Mouse (Mus musculus): Measurements from ENCODE around the gene Dip2b. TPM values are rescaled to one million over a fixed set of nuclear protein-coding genes. Genes with fewer than 3 reads are reported as not detected.
"Not testable (repeated sequence)": the region's sequence is repeated elsewhere in the genome, so short reads cannot be mapped to it uniquely, and the experiment has no call there.

Dip2b gene
- polyA plus RNA-seq, 1 experiment from 2014 or later, result 18.1 TPM

DNA sequence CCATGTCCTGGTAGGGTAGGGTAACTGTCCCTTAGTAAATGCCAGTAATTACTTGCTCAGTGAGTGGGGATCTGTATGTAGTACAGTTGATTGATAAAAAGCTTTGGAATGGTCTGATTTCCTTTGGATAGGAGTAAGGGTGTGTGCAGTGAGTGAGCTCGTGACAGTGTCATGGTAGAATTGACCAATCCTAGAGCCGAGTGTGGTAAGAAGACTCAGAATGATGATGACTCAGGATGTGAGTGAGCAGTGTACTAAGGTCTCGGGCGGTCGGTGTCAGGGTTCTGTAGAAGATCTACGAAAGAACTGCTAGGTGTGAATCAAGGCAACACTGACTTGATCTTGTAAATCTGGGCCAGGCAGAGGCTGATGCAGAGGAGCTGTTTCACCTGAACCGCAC, 207.5 kb downstream of the Dip2b start:
- Histone ChIP-seq H3K27ac (ENCODE audit: low read depth) (no peak overlapping the region), H3K36me3 (ENCODE audit: insufficient read depth) (peaks cover 99% of the 10 kb centered on the region), H3K27me3 (ENCODE audit: insufficient read depth, low read length) (no peaks in the 10 kb centered on the region), H3K4me1 (ENCODE audit: insufficient read depth) (no peaks in the 10 kb centered on the region), H3K4me2 (no peak overlapping the region), H3K4me3 (ENCODE audit: low read depth, low read length) (no peak overlapping the region), H3K9ac (no peak overlapping the region), H3K9me3 (ENCODE audit: low read depth, low read length) (no peaks in the 10 kb centered on the region)
- no peak for TF ChIP-seq CTCF (IDR thresholded peaks at IDR 0.05; ENCODE audit: low read depth)
- DNase-seq (no peak), ATAC-seq (ENCODE audit: insufficient read depth) (no peak)
- WGBS, result 94% methylated on average over 7 of the region's 7 CpGs

GRCm38 (mm10) chr15:100247296-100247695, 208.8 kb downstream of the Dip2b start:
- TF ChIP-seq CTCF (IDR thresholded peaks at IDR 0.05; ENCODE audit: low read depth), result no peak
- no peak overlapping the region for H3K4me3 ChIP-seq (ENCODE audit: low read depth, low read length)
- DNase-seq (no peak), ATAC-seq (ENCODE audit: insufficient read depth) (no peak)
- H3K9me3 ChIP-seq (ENCODE audit: low read depth, low read length), result no peaks in the 10 kb centered on the region
- no peak overlapping the region for H3K9ac ChIP-seq
- H3K27me3 ChIP-seq (ENCODE audit: insufficient read depth, low read length), result no peaks in the 10 kb centered on the region
- H3K4me2 ChIP-seq, result no peak overlapping the region
- WGBS, result 94% methylated on average over 9 of the region's 9 CpGs
- H3K27ac ChIP-seq (ENCODE audit: low read depth), result no peak overlapping the region
- H3K4me1 ChIP-seq (ENCODE audit: insufficient read depth), result no peaks in the 10 kb centered on the region
- peaks cover 98% of the 10 kb centered on the region for H3K36me3 ChIP-seq (ENCODE audit: insufficient read depth)

GRCm38 (mm10) chr15:100248665-100249433, 210.4 kb downstream of the Dip2b start:
- Histone ChIP-seq H3K36me3 (ENCODE audit: insufficient read depth) (peaks cover 98% of the 10 kb centered on the region), H3K27ac (ENCODE audit: low read depth) (no peak overlapping the region), H3K4me2 (no peak overlapping the region), H3K4me1 (ENCODE audit: insufficient read depth) (no peaks in the 10 kb centered on the region), H3K9me3 (ENCODE audit: low read depth, low read length) (no peaks in the 10 kb centered on the region), H3K9ac (no peak overlapping the region), H3K4me3 (ENCODE audit: low read depth, low read length) (no peak overlapping the region), H3K27me3 (ENCODE audit: insufficient read depth, low read length) (no peaks in the 10 kb centered on the region)
- WGBS, result 91% methylated on average over 6 of the region's 6 CpGs
- no peak for TF ChIP-seq CTCF (IDR thresholded peaks at IDR 0.05; ENCODE audit: low read depth)
- ATAC-seq (ENCODE audit: insufficient read depth) (no peak), DNase-seq (no peak)

DNA sequence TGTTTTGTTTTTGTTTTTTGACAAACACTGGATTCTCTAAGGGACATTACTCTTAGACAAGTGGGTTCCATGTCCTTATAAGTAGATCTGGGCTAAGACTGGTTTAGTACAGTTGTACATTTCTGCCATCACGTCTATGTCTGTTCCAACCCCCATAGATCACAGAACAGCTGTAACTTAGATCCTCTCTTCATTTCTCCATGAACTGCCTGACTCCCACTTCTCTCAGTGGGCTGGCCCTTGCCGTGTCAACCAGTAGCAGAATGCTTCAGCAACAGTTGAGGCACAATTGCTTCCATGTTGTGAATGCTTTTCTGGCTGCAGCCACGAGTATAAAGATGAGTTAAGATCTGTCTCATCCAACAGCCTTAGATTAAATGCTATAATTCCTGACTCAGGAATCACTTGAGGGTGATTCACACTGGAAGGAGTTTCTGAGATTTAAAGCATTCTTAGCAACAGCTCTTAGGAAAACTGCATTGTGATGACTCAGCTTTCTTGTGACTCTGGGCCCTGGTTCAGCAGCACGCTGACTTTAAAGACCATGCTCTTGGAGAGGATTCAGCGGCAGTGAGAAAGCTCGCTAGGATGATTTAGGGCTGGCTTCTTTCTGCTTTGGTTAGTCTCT, 212.8 kb downstream of the Dip2b start:
- ATAC-seq (ENCODE audit: insufficient read depth) (no peak), DNase-seq (no peak)
- no peaks in the 10 kb centered on the region for H3K27me3 ChIP-seq (ENCODE audit: insufficient read depth, low read length)
- H3K36me3 ChIP-seq (ENCODE audit: insufficient read depth), result peaks cover 97% of the 10 kb centered on the region
- no peak overlapping the region for H3K9ac ChIP-seq
- H3K4me1 ChIP-seq (ENCODE audit: insufficient read depth), result no peaks in the 10 kb centered on the region
- 81% methylated on average over 6 of the region's 6 CpGs for WGBS
- no peak overlapping the region for H3K4me3 ChIP-seq (ENCODE audit: low read depth, low read length)
- H3K27ac ChIP-seq (ENCODE audit: low read depth), result no peak overlapping the region
- H3K9me3 ChIP-seq (ENCODE audit: low read depth, low read length), result no peaks in the 10 kb centered on the region
- no peak overlapping the region for H3K4me2 ChIP-seq
- no peak for TF ChIP-seq CTCF (IDR thresholded peaks at IDR 0.05; ENCODE audit: low read depth)

DNA sequence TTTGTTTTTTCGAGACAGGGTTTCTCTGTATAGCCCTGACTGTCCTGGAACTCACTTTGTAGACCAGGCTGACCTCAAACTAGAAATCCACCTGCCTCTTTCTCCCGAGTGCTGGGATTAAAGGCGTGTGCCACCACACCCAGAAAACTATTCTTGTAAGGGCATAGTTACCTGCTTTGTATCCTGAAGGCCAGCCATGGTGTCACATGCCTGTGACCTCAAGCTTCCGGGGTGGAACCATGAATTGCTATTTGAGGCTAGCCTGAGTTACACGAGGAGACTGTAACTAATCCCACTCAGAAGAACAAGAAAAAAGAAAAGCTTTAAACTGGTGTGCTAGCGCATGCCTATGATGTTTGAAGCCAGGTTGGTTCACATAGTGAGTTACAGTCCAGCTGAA, 217.9 kb downstream of the Dip2b start:
- no peak overlapping the region for H3K27ac ChIP-seq (ENCODE audit: low read depth)
- H3K27me3 ChIP-seq (ENCODE audit: insufficient read depth, low read length), result no peaks in the 10 kb centered on the region
- peaks cover 82% of the 10 kb centered on the region for H3K36me3 ChIP-seq (ENCODE audit: insufficient read depth)
- ATAC-seq (ENCODE audit: insufficient read depth) (no peak), DNase-seq (no peak)
- TF ChIP-seq CTCF (IDR thresholded peaks at IDR 0.05; ENCODE audit: low read depth), result no peak
- H3K4me1 ChIP-seq (ENCODE audit: insufficient read depth), result no peaks in the 10 kb centered on the region
- no peak overlapping the region for H3K9ac ChIP-seq
- 84% methylated on average over 6 of the region's 6 CpGs for WGBS
- no peak overlapping the region for H3K4me3 ChIP-seq (ENCODE audit: low read depth, low read length)
- H3K4me2 ChIP-seq, result no peak overlapping the region
- H3K9me3 ChIP-seq (ENCODE audit: low read depth, low read length), result no peaks in the 10 kb centered on the region

DNA sequence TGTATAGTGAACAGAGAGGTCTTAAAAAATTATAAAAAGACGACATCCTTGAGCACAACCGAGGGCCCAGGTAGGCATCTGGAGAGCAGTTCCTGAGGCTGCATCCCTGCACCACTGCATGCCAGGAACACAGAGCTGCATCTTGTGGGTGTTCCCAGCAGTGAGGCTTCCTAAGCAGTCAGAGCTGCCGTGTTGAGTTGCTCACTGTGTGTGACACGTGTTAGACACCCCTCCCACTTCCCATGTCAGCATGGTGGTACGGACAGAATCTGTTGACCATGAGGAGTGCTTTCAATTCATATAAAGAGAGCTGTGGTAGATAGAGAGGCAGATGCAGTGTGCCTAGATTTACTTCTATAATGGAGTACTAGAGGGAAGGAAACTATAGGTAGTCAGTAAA, 218.8 kb downstream of the Dip2b start:
- whole genome bisulfite sequencing, result 82% methylated on average over 5 of the region's 5 CpGs
- no peak for ATAC-seq (ENCODE audit: insufficient read depth)
- no peak for TF ChIP-seq CTCF (IDR thresholded peaks at IDR 0.05; ENCODE audit: low read depth)

DNA sequence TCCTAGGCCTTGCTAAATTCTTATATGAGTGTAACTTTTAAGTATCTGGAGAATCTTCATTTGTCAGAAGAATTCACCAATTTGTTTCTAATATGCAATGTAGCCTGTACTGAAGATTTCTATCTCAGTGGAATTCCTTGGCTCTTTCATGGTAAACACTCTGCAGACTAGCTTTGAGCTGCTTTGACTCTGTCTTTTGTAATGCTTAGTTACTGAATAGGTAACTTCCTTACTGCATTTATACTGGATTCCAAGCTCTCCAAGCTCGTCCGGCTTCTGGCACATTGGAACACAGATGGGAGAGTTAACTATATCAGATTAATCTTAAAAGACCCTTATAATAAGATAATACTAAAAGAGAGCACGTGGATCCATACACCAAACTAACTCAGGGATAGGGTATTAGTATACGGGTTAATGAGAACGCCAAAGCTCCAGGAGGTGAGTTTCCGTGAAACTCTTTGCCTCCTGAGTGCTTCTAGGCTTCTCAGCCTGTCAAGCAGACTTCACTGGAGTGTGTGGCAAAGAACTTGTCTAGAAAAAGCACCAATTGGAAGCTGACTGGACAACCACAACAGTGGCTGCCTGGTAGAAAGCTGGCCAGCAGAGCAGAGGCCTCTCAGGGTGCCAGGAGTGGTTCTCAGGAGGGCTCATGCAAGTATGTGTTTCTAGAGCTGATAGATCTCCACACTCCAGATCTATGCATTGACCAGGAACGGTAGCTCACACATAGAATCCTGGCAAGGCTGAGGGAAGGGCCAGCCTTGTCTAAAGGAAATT, 220.4 kb downstream of the Dip2b start:
- H3K9me3 ChIP-seq (ENCODE audit: low read depth, low read length), result no peaks in the 10 kb centered on the region
- H3K27ac ChIP-seq (ENCODE audit: low read depth), result no peak overlapping the region
- no peaks in the 10 kb centered on the region for H3K27me3 ChIP-seq (ENCODE audit: insufficient read depth, low read length)
- no peak overlapping the region for H3K9ac ChIP-seq
- peaks cover 66% of the 10 kb centered on the region for H3K36me3 ChIP-seq (ENCODE audit: insufficient read depth)
- DNase-seq, result no peak
- TF ChIP-seq CTCF (IDR thresholded peaks at IDR 0.05; ENCODE audit: low read depth), result no peak
- WGBS, result 93% methylated on average over 7 of the region's 7 CpGs
- H3K4me1 ChIP-seq (ENCODE audit: insufficient read depth), result no peaks in the 10 kb centered on the region
- no peak overlapping the region for H3K4me3 ChIP-seq (ENCODE audit: low read depth, low read length)
- no peak for ATAC-seq (ENCODE audit: insufficient read depth)
- no peak overlapping the region for H3K4me2 ChIP-seq

More for the DNA sequence above, 218.8 kb downstream of the Dip2b start:
- no peak for DNase-seq
- H3K9me3 ChIP-seq (ENCODE audit: low read depth, low read length), result no peaks in the 10 kb centered on the region
- H3K9ac ChIP-seq, result no peak overlapping the region
- H3K36me3 ChIP-seq (ENCODE audit: insufficient read depth), result peaks cover 81% of the 10 kb centered on the region
- H3K4me3 ChIP-seq (ENCODE audit: low read depth, low read length), result no peak overlapping the region
- H3K4me1 ChIP-seq (ENCODE audit: insufficient read depth), result no peaks in the 10 kb centered on the region
- H3K27ac ChIP-seq (ENCODE audit: low read depth), result no peak overlapping the region
- no peaks in the 10 kb centered on the region for H3K27me3 ChIP-seq (ENCODE audit: insufficient read depth, low read length)
- no peak overlapping the region for H3K4me2 ChIP-seq

- not testable (repeated sequence) for H3K4me1 ChIP-seq (ENCODE audit: insufficient read depth); H3K4me3 ChIP-seq (ENCODE audit: low read depth, low read length); ATAC-seq (ENCODE audit: insufficient read depth); H3K9ac ChIP-seq; H3K27me3 ChIP-seq (ENCODE audit: insufficient read depth, low read length); H3K9me3 ChIP-seq (ENCODE audit: low read depth, low read length); H3K27ac ChIP-seq (ENCODE audit: low read depth); DNase-seq; H3K4me2 ChIP-seq
- H3K36me3 ChIP-seq (ENCODE audit: insufficient read depth), result peaks cover 51% of the 10 kb centered on the region
- 92% methylated on average over 6 of the region's 7 CpGs for WGBS
Observed at GRCm38 (mm10) chr15:100260351-100260750, 221.9 kb downstream of the Dip2b start.

All from lung, embryonic 14.5 days (tissue).